Mouse (Mus musculus) spleen, adult 12 weeks (tissue): Measurements from ENCODE around the gene Tbr1.

Source experiments
- DNase-seq: peaks from one replicate; pipeline ENCODE4 v3.0.0; 2022; ENCODE audit warnings: low spot score

Gene Tbr1

GRCm38 (mm10) chr2:61802656-61803251, at the start of gene Tbr1:
Gene Tbr1 (plus strand): TSS chr2:61802930.
- DNase-seq: no peak

GRCm38 (mm10) chr2:61754989-61755388, 47.7 kb upstream of the Tbr1 start:
- no peak for DNase-seq

GRCm38 (mm10) chr2:61759234-61759855, 43.4 kb upstream of the Tbr1 start:
- no peak for DNase-seq

GRCm38 (mm10) chr2:61760044-61760443, 42.7 kb upstream of the Tbr1 start:
- DNase-seq: no peak

- no peak for DNase-seq
Observed at GRCm38 (mm10) chr2:61764470-61765105, 38.1 kb upstream of the Tbr1 start.

- DNase-seq: no peak
Observed at GRCm38 (mm10) chr2:61765526-61765925, 37.2 kb upstream of the Tbr1 start.

- no peak for DNase-seq
Observed at GRCm38 (mm10) chr2:61780794-61781193, 21.9 kb upstream of the Tbr1 start.

GRCm38 (mm10) chr2:61794960-61795359, 7.8 kb upstream of the Tbr1 start:
- DNase-seq: no peak

GRCm38 (mm10) chr2:61798048-61798447, 4.7 kb upstream of the Tbr1 start:
- no peak for DNase-seq

GRCm38 (mm10) chr2:61803443-61804367, 975 bp downstream of the Tbr1 start:
- no peak for DNase-seq

GRCm38 (mm10) chr2:61804382-61804840, 1.7 kb downstream of the Tbr1 start:
- no peak for DNase-seq

GRCm38 (mm10) chr2:61804841-61805540, 2.3 kb downstream of the Tbr1 start:
- DNase-seq: no peak

- DNase-seq: no peak
Observed at GRCm38 (mm10) chr2:61805541-61806345, 3.0 kb downstream of the Tbr1 start.

GRCm38 (mm10) chr2:61806346-61806825, 3.7 kb downstream of the Tbr1 start:
- DNase-seq: no peak

GRCm38 (mm10) chr2:61807151-61807550, 4.4 kb downstream of the Tbr1 start:
- DNase-seq: peak; percentile 4

- DNase-seq: no peak
Observed at GRCm38 (mm10) chr2:61807781-61808180, 5.1 kb downstream of the Tbr1 start.

- DNase-seq: no peak
Observed at GRCm38 (mm10) chr2:61808776-61809175, 6.0 kb downstream of the Tbr1 start.

- DNase-seq: no peak
Observed at GRCm38 (mm10) chr2:61809381-61809780, 6.7 kb downstream of the Tbr1 start.

- no peak for DNase-seq
Observed at GRCm38 (mm10) chr2:61810751-61811150, 8.0 kb downstream of the Tbr1 start.

GRCm38 (mm10) chr2:61811163-61811506, 8.4 kb downstream of the Tbr1 start:
- DNase-seq: no peak
